Mouse (Mus musculus) embryonic fibroblast, embryonic 13.5 days (primary cell): ENCODE data around the gene Gnai1.
"Not testable (repeated sequence)": the region's sequence is repeated elsewhere in the genome, so short reads cannot be mapped to it uniquely, and the experiment has no call there.

Experiments
- CTCF ChIP-seq: IDR thresholded peaks from 2 replicates; pipeline ENCODE4 v1.5.1; 2011; ENCODE audit warnings: mild to moderate bottlenecking, control low read depth, low read length, moderate library complexity, borderline replicate concordance; ENCODE audit not compliant: insufficient read depth
- POLR2A ChIP-seq: IDR thresholded peaks from 2 replicates; pipeline ENCODE4 v1.6.1; 2011; ENCODE audit warnings: low read depth, mild to moderate bottlenecking, control low read depth, low read length, moderate library complexity

DNA sequence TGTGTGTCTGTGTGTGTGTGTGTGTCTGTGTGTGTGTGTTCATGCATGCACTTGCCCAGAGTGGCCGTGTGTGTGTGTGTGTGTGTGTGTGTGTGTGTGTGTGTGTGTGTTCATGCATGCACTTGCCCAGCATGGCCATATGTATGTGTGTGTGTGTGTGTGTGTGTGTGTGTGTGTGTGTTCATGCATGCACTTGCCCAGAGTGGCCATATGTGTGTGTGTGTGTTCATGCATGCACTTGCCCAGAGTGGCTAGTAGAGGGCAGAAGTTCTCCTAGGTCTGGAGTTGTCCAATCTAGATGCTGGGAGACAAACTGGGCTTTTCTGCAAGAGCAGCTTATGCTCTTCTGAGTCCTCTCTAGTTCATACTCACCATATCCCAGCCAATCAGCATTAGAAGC, 18.3 kb downstream of the Gnai1 start:
- not testable (repeated sequence) for TF ChIP-seq CTCF, POLR2A
